Mouse (Mus musculus) neural tube, embryonic 10.5 days (tissue): ENCODE measurements around the gene Gramd4.
"Not testable (repeated sequence)": the region's sequence is repeated elsewhere in the genome, so short reads cannot be mapped to it uniquely, and the experiment has no call there.

Experiments used
- DNase-seq: peaks from one replicate; pipeline ENCODE4 v3.0.0-alpha.2; 2017; ENCODE audit warnings: low spot score; ENCODE audit errors: extremely low spot score

The Gramd4 gene

GRCm38 (mm10) chr15:86089091-86089744 lies 31.7 kb downstream of the Gramd4 start:
- no peak for DNase-seq

- DNase-seq: peak; percentile 59
Measured at GRCm38 (mm10) chr15:86089991-86090529, 32.6 kb downstream of the Gramd4 start.

- no peak for DNase-seq
Measured at GRCm38 (mm10) chr15:86090578-86090977, 33.1 kb downstream of the Gramd4 start.

GRCm38 (mm10) chr15:86091201-86091997 lies 33.9 kb downstream of the Gramd4 start:
- no peak for DNase-seq

- DNase-seq: no peak
Measured at GRCm38 (mm10) chr15:86091998-86092670, 34.6 kb downstream of the Gramd4 start.

- DNase-seq: no peak
Measured at GRCm38 (mm10) chr15:86093236-86093635, 35.7 kb downstream of the Gramd4 start.

GRCm38 (mm10) chr15:86094324-86095121 lies 37.0 kb downstream of the Gramd4 start:
- no peak for DNase-seq

GRCm38 (mm10) chr15:86095722-86096603 lies 38.5 kb downstream of the Gramd4 start:
- no peak for DNase-seq

GRCm38 (mm10) chr15:86096604-86097020 lies 39.1 kb downstream of the Gramd4 start:
- not testable (repeated sequence) for DNase-seq

- no peak for DNase-seq
Measured at GRCm38 (mm10) chr15:86097871-86098270, 40.4 kb downstream of the Gramd4 start.

GRCm38 (mm10) chr15:86101585-86101984 lies 44.1 kb downstream of the Gramd4 start:
- no peak for DNase-seq

- DNase-seq: no peak
Measured at GRCm38 (mm10) chr15:86102308-86102707, 44.8 kb downstream of the Gramd4 start.

- no peak for DNase-seq
Measured at GRCm38 (mm10) chr15:86104401-86105344, 47.2 kb downstream of the Gramd4 start.

GRCm38 (mm10) chr15:86105345-86105697 lies 47.8 kb downstream of the Gramd4 start:
- no peak for DNase-seq

GRCm38 (mm10) chr15:86105751-86106150 lies 48.3 kb downstream of the Gramd4 start:
- no peak for DNase-seq

GRCm38 (mm10) chr15:86107831-86108471 lies 50.5 kb downstream of the Gramd4 start:
- DNase-seq: no peak

GRCm38 (mm10) chr15:86109245-86109644 lies 51.8 kb downstream of the Gramd4 start:
- DNase-seq: no peak

GRCm38 (mm10) chr15:86109650-86110211 lies 52.2 kb downstream of the Gramd4 start:
- no peak for DNase-seq
